Mouse (Mus musculus): ENCODE measurements around the gene Tent4a.

The Tent4a gene

DNA sequence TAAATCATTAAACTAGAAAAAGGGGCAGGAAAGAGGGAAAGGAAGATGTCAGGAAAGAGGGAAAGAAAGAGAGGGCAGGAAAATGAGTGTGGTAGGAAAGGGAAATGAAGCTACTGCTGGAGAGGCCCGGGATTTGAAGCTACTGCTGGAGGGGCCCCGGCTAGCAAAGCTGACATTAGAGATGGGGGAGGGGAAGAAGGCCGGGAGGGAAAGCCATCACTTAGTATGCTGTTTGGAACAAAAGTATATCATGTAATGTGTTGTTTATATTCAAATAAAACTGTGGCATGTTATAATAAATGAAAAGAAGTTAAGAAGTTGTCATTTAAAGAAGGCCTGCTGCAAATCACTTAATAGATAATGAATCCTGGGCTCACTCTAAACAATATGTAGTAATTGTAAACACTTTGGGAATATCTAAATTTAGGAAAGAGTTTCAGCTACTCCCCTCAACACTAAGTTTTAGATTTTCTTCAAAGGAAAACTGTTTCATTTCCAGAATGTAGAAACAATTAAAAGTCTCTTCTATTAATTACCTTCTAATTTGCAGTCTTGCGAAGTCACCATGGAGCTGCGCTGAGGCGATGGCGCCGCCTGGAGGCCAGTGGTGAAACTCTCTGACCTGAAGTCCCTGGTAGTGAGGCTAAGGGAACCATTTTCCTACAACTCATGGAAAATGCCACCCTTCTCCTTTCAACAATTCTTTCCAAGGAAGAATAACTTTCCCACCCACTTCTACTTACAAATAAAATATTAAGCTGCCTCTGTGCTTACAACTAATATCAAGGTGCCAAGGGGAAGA, 74.6 kb downstream of the Tent4a start:
- DNase-seq, result peak; percentile 76 to 84

DNA sequence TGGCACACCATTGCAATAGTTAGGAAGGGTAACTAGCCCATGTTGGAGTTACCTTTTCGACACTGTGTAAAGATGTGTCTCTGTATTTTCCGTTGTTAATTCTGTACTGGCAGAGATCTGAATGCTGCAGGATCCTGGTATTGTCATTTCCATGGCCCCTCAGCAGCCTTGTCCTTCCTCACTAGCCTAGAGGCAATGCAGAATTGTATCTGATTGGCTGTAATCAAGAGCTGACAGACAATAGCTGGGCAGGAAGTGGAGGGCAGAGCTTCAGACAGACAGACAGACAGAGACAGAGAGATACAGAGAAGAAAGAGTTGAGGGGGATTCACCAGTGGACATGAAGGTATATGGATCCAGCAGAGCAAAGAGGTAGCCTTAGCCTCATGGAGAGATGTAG, 75.5 kb downstream of the Tent4a start:
- DNase-seq, result no peak

- DNase-seq, result no peak
Measured at GRCm38 (mm10) chr13:69458461-69458860, 76.0 kb downstream of the Tent4a start.

DNA sequence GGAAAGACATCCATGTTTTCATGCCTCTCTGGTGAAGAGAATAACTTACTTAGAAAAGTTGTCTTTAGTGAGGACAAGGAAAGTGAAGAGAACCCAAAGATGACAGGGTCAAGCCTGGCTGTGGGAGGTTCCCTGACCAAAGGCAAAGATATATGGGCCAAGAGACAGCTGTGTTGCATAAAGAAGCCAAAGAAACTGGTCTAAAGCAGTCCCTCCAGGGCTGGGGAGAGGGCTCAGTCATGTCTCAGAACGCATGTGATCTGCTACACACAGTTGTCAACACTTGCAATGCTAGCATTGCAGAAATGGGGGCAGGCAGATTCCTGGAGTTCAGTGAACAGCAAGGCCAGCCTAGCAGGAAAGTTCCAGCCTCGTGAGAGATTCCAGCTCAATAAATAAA, 77.3 kb downstream of the Tent4a start:
- no peak for DNase-seq

DNA sequence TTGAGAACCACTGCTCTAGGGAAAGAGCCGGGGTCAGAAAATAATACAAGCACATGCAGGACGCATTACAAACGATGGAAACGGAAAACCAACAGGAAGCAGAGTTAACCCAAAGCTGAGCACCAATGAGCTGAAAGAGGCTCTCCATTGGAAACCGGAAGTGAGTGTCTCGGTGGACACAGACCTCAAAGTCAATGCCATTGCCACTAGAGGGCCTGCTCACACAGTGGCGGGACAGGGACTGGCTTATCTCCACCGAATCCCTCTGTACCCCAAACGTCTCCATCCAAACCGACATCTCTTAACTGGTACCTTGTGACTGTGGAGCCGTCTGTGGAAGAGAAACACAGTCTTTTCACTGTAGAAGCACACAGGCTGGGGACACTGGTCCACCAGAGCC, 77.8 kb downstream of the Tent4a start:
- no peak for DNase-seq

GRCm38 (mm10) chr13:69455476-69456175, 78.8 kb downstream of the Tent4a start:
- DNase-seq, result no peak

Measured in lung, postnatal 4 days (tissue).